Mouse (Mus musculus) lung, postnatal 0 days (tissue): ENCODE results near the gene Pygm. TPM values are rescaled to one million over a fixed set of nuclear protein-coding genes. Genes with fewer than 3 reads are reported as not detected.

Source experiments
- ATAC-seq: fragments of 200-750 bp; cut with Nextera tagmentation; 2 replicates; pipeline ENCODE4 v1.8.0; 2017; ENCODE audit warnings: moderate library complexity
- DNase-seq: peaks from one replicate; pipeline ENCODE4 v3.0.0-alpha.2; 2016; ENCODE audit warnings: low spot score
- H3K27ac ChIP-seq: fragments of 300-500 bp; sonication (generic); 2 replicates; pipeline ENCODE4 v1.5.1; 2014; ENCODE audit warnings: antibody characterized with exemption, mild to moderate bottlenecking, low read length, mixed read lengths
- H3K27me3 ChIP-seq: fragments of 300-500 bp; sonication (generic); replicated peaks from 2 replicates; pipeline ENCODE4 v1.6.1; 2014; ENCODE audit warnings: low read length, mixed read lengths; ENCODE audit not compliant: insufficient read depth
- H3K36me3 ChIP-seq: fragments of 300-500 bp; sonication (generic); 2 replicates; pipeline ENCODE4 v1.6.1; 2014; ENCODE audit warnings: low read length, mixed read lengths; ENCODE audit not compliant: insufficient read depth
- H3K4me1 ChIP-seq: fragments of 300-500 bp; sonication (generic); 2 replicates; pipeline ENCODE4 v1.6.1; 2014; ENCODE audit warnings: antibody characterized with exemption, low read depth, low read length, mixed read lengths; ENCODE audit not compliant: insufficient read depth
- H3K4me2 ChIP-seq: fragments of 300-500 bp; sonication (generic); replicated peaks from 2 replicates; pipeline ENCODE4 v1.6.1; 2014; ENCODE audit warnings: low read depth, mild to moderate bottlenecking, low read length, moderate library complexity, mixed read lengths
- H3K4me3 ChIP-seq: fragments of 300-500 bp; sonication (generic); 2 replicates; pipeline ENCODE4 v1.5.1; 2014; ENCODE audit warnings: low read depth, low read length
- H3K9ac ChIP-seq: fragments of 300-500 bp; sonication (generic); replicated peaks from 2 replicates; pipeline ENCODE4 v1.6.1; 2014; ENCODE audit warnings: low read depth, mild to moderate bottlenecking
- H3K9me3 ChIP-seq: fragments of 300-500 bp; sonication (generic); 2 replicates; pipeline ENCODE4 v1.6.1; 2016; ENCODE audit warnings: low read length, mixed read lengths
- CTCF ChIP-seq: IDR thresholded peaks from 2 replicates; pipeline ENCODE4 v1.5.1; 2016; ENCODE audit warnings: antibody characterized with exemption, mild to moderate bottlenecking
- EP300 ChIP-seq: IDR thresholded peaks from 2 replicates; pipeline ENCODE4 v1.6.1; 2016; ENCODE audit warnings: antibody characterized with exemption, mild to moderate bottlenecking, control low read depth
- WGBS: fragments of 180-500 bp; shearing (Covaris S2); extraction: QIAGEN DNeasy Blood & Tissue Kit; methylation state at CpG from one replicate; pipeline ENCODE4 v1.1.7; 2014; 5-methylcytosine and 5-hydroxymethylcytosine counted together
- polyA plus RNA-seq: library from polyadenylated mRNA; unstranded; fragments of >200 nt; fragmentation: Nextera tagmentation; extraction: Ambion mirVana; gene quantifications from 2 replicates; pipeline ENCODE4 v1.2.1, GENCODE M21; 2015

Pygm gene
- 20.5 and 32.1 TPM in 2 replicates for polyA plus RNA-seq

GRCm38 (mm10) chr19:6384128-6384527 lies at the start of gene Pygm:
TSS of gene Pygm (plus strand) at chr19:6384399.
- WGBS, result 14% methylated on average over 7 of the region's 7 CpGs
- TF ChIP-seq EP300 (no peak), CTCF (no peak)

GRCm38 (mm10) chr19:6334673-6335457 lies 49.3 kb upstream of the Pygm start, which contains the start of gene Men1:
TSS of gene Men1 (plus strand) at chr19:6334979.
- no peaks in the 10 kb centered on the region for H3K27me3 ChIP-seq
- H3K4me3 ChIP-seq, result peak within 1 kb of the TSS; percentile 79
- H3K4me2 ChIP-seq, result peak within 1 kb of the TSS; percentile 98
- H3K9ac ChIP-seq, result peak within 1 kb of the TSS; percentile 69
- H3K4me1 ChIP-seq, result peaks cover 21% of the 10 kb centered on the region
- peak within 1 kb of the TSS; percentile 80 for H3K27ac ChIP-seq
- H3K9me3 ChIP-seq, result no peaks in the 10 kb centered on the region
- H3K36me3 ChIP-seq, result 0 out of 2 replicates have a peak, but pooled peaks cover 10% of the 10 kb centered on the region
- DNase-seq (peak; percentile 100), ATAC-seq (peak; percentile 97)
- peak; percentile 44; the same call in 1 of the 2 replicates for TF ChIP-seq EP300
- peak; percentile 74 for TF ChIP-seq CTCF
- 2% methylated on average over 43 of the region's 43 CpGs for WGBS

More at GRCm38 (mm10) chr19:6384128-6384527, at the start of gene Pygm:
- no peaks in the 10 kb centered on the region for H3K27me3 ChIP-seq
- H3K4me3 ChIP-seq, result no peak within 1 kb of the TSS
- H3K27ac ChIP-seq, result peak within 1 kb of the TSS; percentile 52
- peaks cover 14% of the 10 kb centered on the region; the same call in 1 of the 2 replicates for H3K4me1 ChIP-seq
- no peaks in the 10 kb centered on the region for H3K9me3 ChIP-seq
- ATAC-seq, result peak; percentile 83
- H3K9ac ChIP-seq, result 0 out of 2 replicates have a peak within 1 kb of the TSS, but pooled peaks have one; percentile 26
- peak; percentile 77 for DNase-seq
- H3K4me2 ChIP-seq, result peak within 1 kb of the TSS; percentile 36
- H3K36me3 ChIP-seq, result no peaks in the 10 kb centered on the region

GRCm38 (mm10) chr19:6335458-6335827 lies 48.8 kb upstream of the Pygm start:
- Histone ChIP-seq H3K9me3 (no peaks in the 10 kb centered on the region), H3K9ac (peak overlapping the region; percentile 69), H3K27ac (peak overlapping the region; percentile 62), H3K4me2 (peak overlapping the region; percentile 98), H3K27me3 (no peaks in the 10 kb centered on the region), H3K4me3 (peak overlapping the region; percentile 79), H3K4me1 (peaks cover 26% of the 10 kb centered on the region), H3K36me3 (0 out of 2 replicates have a peak, but pooled peaks cover 13% of the 10 kb centered on the region)
- no peak for TF ChIP-seq EP300
- TF ChIP-seq CTCF, result peak; percentile 32
- DNase-seq (no peak), ATAC-seq (peak; percentile 12)
- under 1% methylated on average over 25 of the region's 25 CpGs for WGBS

- ATAC-seq, result no peak
- 0 out of 2 replicates have a peak, but pooled peaks cover 13% of the 10 kb centered on the region for H3K36me3 ChIP-seq
- DNase-seq, result no peak
- WGBS, result 89% methylated on average over 10 of the region's 10 CpGs
- 0 out of 2 replicates have a peak overlapping the region, but pooled peaks have one; percentile 98 for H3K4me2 ChIP-seq
- H3K9me3 ChIP-seq, result no peaks in the 10 kb centered on the region
- TF ChIP-seq CTCF (no peak), EP300 (no peak)
- H3K9ac ChIP-seq, result no peak overlapping the region
- peaks cover 26% of the 10 kb centered on the region for H3K4me1 ChIP-seq
- H3K27ac ChIP-seq, result no peak overlapping the region
- no peaks in the 10 kb centered on the region for H3K27me3 ChIP-seq
- H3K4me3 ChIP-seq, result no peak overlapping the region
Measured at GRCm38 (mm10) chr19:6336920-6337319, 47.3 kb upstream of the Pygm start.

GRCm38 (mm10) chr19:6338171-6338570 lies 46.0 kb upstream of the Pygm start:
- peaks cover 26% of the 10 kb centered on the region for H3K4me1 ChIP-seq
- H3K36me3 ChIP-seq, result 0 out of 2 replicates have a peak, but pooled peaks cover 13% of the 10 kb centered on the region
- ATAC-seq (no peak), DNase-seq (no peak)
- 95% methylated on average over 7 of the region's 7 CpGs for WGBS
- H3K4me3 ChIP-seq, result no peak overlapping the region
- no peak overlapping the region for H3K27ac ChIP-seq
- no peak overlapping the region for H3K9ac ChIP-seq
- H3K4me2 ChIP-seq, result no peak overlapping the region
- H3K9me3 ChIP-seq, result no peaks in the 10 kb centered on the region
- no peaks in the 10 kb centered on the region for H3K27me3 ChIP-seq
- no peak for TF ChIP-seq EP300
- no peak for TF ChIP-seq CTCF

- no peaks in the 10 kb centered on the region for H3K27me3 ChIP-seq
- no peak overlapping the region for H3K27ac ChIP-seq
- no peak overlapping the region for H3K9ac ChIP-seq
- no peaks in the 10 kb centered on the region for H3K9me3 ChIP-seq
- H3K4me1 ChIP-seq, result peaks cover 26% of the 10 kb centered on the region
- no peak for DNase-seq
- TF ChIP-seq EP300 (no peak), CTCF (no peak)
- no peak for ATAC-seq
- H3K4me3 ChIP-seq, result no peak overlapping the region
- WGBS, result 74% methylated on average over 11 of the region's 11 CpGs
- peaks cover 13% of the 10 kb centered on the region; the same call in 1 of the 2 replicates for H3K36me3 ChIP-seq
- H3K4me2 ChIP-seq, result no peak overlapping the region
Measured at GRCm38 (mm10) chr19:6338716-6339115, 45.5 kb upstream of the Pygm start.
